In genomic region chr10:28113879-28114278, GRCm38 (mm10) we compare ENCODE assay signal across 8 mouse cellular contexts. TPM values are rescaled to one million over a fixed set of nuclear protein-coding genes. Genes with fewer than 3 reads are reported as not detected.
DNase-seq lines count a peak whose midpoint lies in the region; ATAC-seq and TF ChIP-seq lines count a peak whose summit lies in the region.

No protein-coding gene starts in this region.

- H3K9ac ChIP-seq in heart, embryonic 14.5 days (ENCODE audit: low read length) = no peak overlapping the region
- H3K9ac ChIP-seq in lung, embryonic 14.5 days = no peak overlapping the region
- H3K9ac ChIP-seq in hindbrain, embryonic 14.5 days = no peak overlapping the region

- no peaks in the 10 kb centered on the region for H3K9me3 ChIP-seq in heart, embryonic 14.5 days (ENCODE audit: control insufficient read depth, low read length)
- no peaks in the 10 kb centered on the region for H3K9me3 ChIP-seq in lung, embryonic 14.5 days (ENCODE audit: low read depth, low read length)
- H3K9me3 ChIP-seq in hindbrain, embryonic 14.5 days (ENCODE audit: control insufficient read depth, low read length) = no peaks in the 10 kb centered on the region

- peaks cover 4 to 22% of the 10 kb centered on the region in 2 experiments; a peak in 3 of 4 replicates for H3K4me1 ChIP-seq in heart, embryonic 14.5 days (ENCODE audit: control insufficient read depth in 2 of 2, insufficient read depth in 2 of 2, low read length in 2 of 2)
- 0 out of 2 replicates have a peak, but pooled peaks cover 10% of the 10 kb centered on the region for H3K4me1 ChIP-seq in lung, embryonic 14.5 days (ENCODE audit: insufficient read depth)
- H3K4me1 ChIP-seq in hindbrain, embryonic 14.5 days (replicated peaks; ENCODE audit: control insufficient read depth, insufficient read depth, low read length) = no peaks in the 10 kb centered on the region

- DNase-seq in cerebellum, postnatal 10 days = peak; percentile 48 to 55
- DNase-seq in cerebellum, adult 11 months = no peak
- peak; percentile 84 for DNase-seq in 3T3-L1 (ENCODE audit: low read depth, low spot score)
- DNase-seq in lung, embryonic 14.5 days = peak; percentile 60
- DNase-seq in hindbrain, embryonic 14.5 days (ENCODE audit: low spot score) = no peak
- DNase-seq in neural tube, embryonic 10.5 days (ENCODE audit: extremely low spot score, low spot score) = no peak
- no peak for DNase-seq in cerebellum, postnatal 4 days (ENCODE audit: low spot score in 2 of 2)

- ATAC-seq in heart, embryonic 14.5 days (ENCODE audit: insufficient number of reproducible peaks, insufficient read depth, low FRiP score, low read depth) = 0 out of 2 replicates have a peak, but pooled peaks have one; percentile 17
- peak; percentile 66; the same call in 1 of the 2 replicates for ATAC-seq in lung, embryonic 14.5 days (ENCODE audit: insufficient read depth)
- no peak for ATAC-seq in hindbrain, embryonic 14.5 days (ENCODE audit: low FRiP score)

- no peaks in the 10 kb centered on the region for H3K36me3 ChIP-seq in heart, embryonic 14.5 days (ENCODE audit: control insufficient read depth, insufficient read depth, low read length)
- H3K36me3 ChIP-seq in lung, embryonic 14.5 days (ENCODE audit: insufficient read depth) = no peaks in the 10 kb centered on the region
- no peaks in the 10 kb centered on the region for H3K36me3 ChIP-seq in hindbrain, embryonic 14.5 days (replicated peaks; ENCODE audit: control insufficient read depth, insufficient read depth)

- H3K4me2 ChIP-seq in heart, embryonic 14.5 days (ENCODE audit: low read length) = peak overlapping the region; percentile 44
- no peak overlapping the region for H3K4me2 ChIP-seq in lung, embryonic 14.5 days
- H3K4me2 ChIP-seq in hindbrain, embryonic 14.5 days (replicated peaks) = no peak overlapping the region

- H3K27ac ChIP-seq in heart, embryonic 14.5 days (replicated peaks in 1 of 2; ENCODE audit: control insufficient read depth in 1 of 2, insufficient read depth in 1 of 2, low read depth in 2 of 2, low read length in 2 of 2) = peak overlapping the region in 1 of 2 experiments; percentile 30; a peak in 2 of 4 replicates
- H3K27ac ChIP-seq in lung, embryonic 14.5 days (ENCODE audit: low read depth) = no peak overlapping the region
- H3K27ac ChIP-seq in hindbrain, embryonic 14.5 days = no peak overlapping the region

- no peaks in the 10 kb centered on the region for H3K27me3 ChIP-seq in heart, embryonic 14.5 days (ENCODE audit: control insufficient read depth, insufficient read depth, low read length)
- H3K27me3 ChIP-seq in lung, embryonic 14.5 days (ENCODE audit: insufficient read depth, low read length) = no peaks in the 10 kb centered on the region
- H3K27me3 ChIP-seq in hindbrain, embryonic 14.5 days (ENCODE audit: control insufficient read depth, insufficient read depth, low read length) = no peaks in the 10 kb centered on the region

- WGBS in heart, embryonic 14.5 days = 16% methylated on average over 3 of the region's 3 CpGs
- WGBS in lung, embryonic 14.5 days = 45% methylated on average over 3 of the region's 3 CpGs
- WGBS in hindbrain, embryonic 14.5 days = 77% methylated on average over 3 of the region's 3 CpGs

- no peak for TF ChIP-seq CTCF in lung, embryonic 14.5 days (IDR thresholded peaks at IDR 0.05; ENCODE audit: low read depth)

- H3K4me3 ChIP-seq in heart, embryonic 14.5 days (ENCODE audit: control insufficient read depth in 1 of 2, insufficient read depth in 1 of 2, low read depth in 1 of 2, low read length in 2 of 2) = no peak overlapping the region
- no peak overlapping the region for H3K4me3 ChIP-seq in lung, embryonic 14.5 days (ENCODE audit: low read depth, low read length)
- H3K4me3 ChIP-seq in hindbrain, embryonic 14.5 days (replicated peaks; ENCODE audit: low read length) = no peak overlapping the region

RNA-seq across cellular contexts. Expression of gene Ptprk, which starts 39.3 kb away (rescaled TPM):
- 43.6 and 50.7 TPM in 2 replicates for polyA plus RNA-seq in heart, embryonic 14.5 days (2014; fragmentation: Nextera tagmentation; extraction: Ambion mirVana)
- polyA plus RNA-seq in lung, embryonic 14.5 days (2014; fragmentation: Nextera tagmentation; extraction: Ambion mirVana) = 47.9 and 50.9 TPM in 2 replicates
- 26.8 and 32.6 TPM in 2 replicates for polyA plus RNA-seq in hindbrain, embryonic 14.5 days (2014; fragmentation: Nextera tagmentation; extraction: Ambion mirVana)

Comparison
In these comparisons a context has a peak if more than half of its experiments do, and no peak if none do; other contexts are left out.
1. DNase-seq: peak in cerebellum, postnatal 10 days (2 of 2), 3T3-L1 (single experiment) and lung, embryonic 14.5 days (single experiment); none in cerebellum, adult 11 months (single experiment), hindbrain, embryonic 14.5 days (single experiment), neural tube, embryonic 10.5 days (single experiment) and cerebellum, postnatal 4 days (0 of 2).